Mouse (Mus musculus) heart, embryonic 14.5 days (tissue): ENCODE results near the gene Sema4f. TPM values are rescaled to one million over a fixed set of nuclear protein-coding genes. Genes with fewer than 3 reads are reported as not detected.

Experiments used
- ATAC-seq: fragments of 200-750 bp; cut with Nextera tagmentation; 2 replicates; pipeline ENCODE4 v1.8.0; 2017; ENCODE audit warnings: low read depth, moderate TSS enrichment; ENCODE audit not compliant: insufficient number of reproducible peaks, insufficient read depth, low FRiP score
- H3K27ac ChIP-seq, 2 experiments: fragments of 200-500 bp in 1 of 2; fragments of 300-500 bp in 1 of 2; sonication (generic) in 1 of 2; replicated peaks in 1 of 2; 2 replicates each; pipeline ENCODE4 v1.5.1; 2012 to 2014; ENCODE audit warnings: low read depth in 2 of 2, low read length in 2 of 2, control low read depth in 1 of 2, mild to moderate bottlenecking in 1 of 2, mixed read lengths in 1 of 2; ENCODE audit not compliant: control insufficient read depth in 1 of 2, insufficient read depth in 1 of 2
- H3K27me3 ChIP-seq: fragments of 300-500 bp; sonication (generic); 2 replicates; pipeline ENCODE4 v1.6.1; 2014; ENCODE audit warnings: mild to moderate bottlenecking, low read length, control low read depth; ENCODE audit not compliant: control insufficient read depth, insufficient read depth
- H3K36me3 ChIP-seq: fragments of 300-500 bp; sonication (generic); 2 replicates; pipeline ENCODE4 v1.6.1; 2014; ENCODE audit warnings: mild to moderate bottlenecking, control low read depth, low read length, mixed read lengths; ENCODE audit not compliant: control insufficient read depth, insufficient read depth
- H3K4me1 ChIP-seq, 2 experiments: fragments of 200-500 bp in 1 of 2; fragments of 300-500 bp in 1 of 2; sonication (generic) in 1 of 2; 2 replicates each; pipeline ENCODE4 v1.6.1; 2012 to 2014; ENCODE audit warnings: low read length in 2 of 2, control low read depth in 1 of 2, mixed read lengths in 1 of 2; ENCODE audit not compliant: control insufficient read depth in 2 of 2, insufficient read depth in 2 of 2
- H3K4me2 ChIP-seq: fragments of 300-500 bp; sonication (generic); 2 replicates; pipeline ENCODE4 v1.6.1; 2014; ENCODE audit warnings: mild to moderate bottlenecking, low read length
- H3K4me3 ChIP-seq, 2 experiments: fragments of 200-500 bp in 1 of 2; fragments of 300-500 bp in 1 of 2; sonication (generic) in 1 of 2; 2 replicates each; pipeline ENCODE4 v1.5.1; 2012 to 2014; ENCODE audit warnings: low read length in 2 of 2, mild to moderate bottlenecking in 2 of 2, control low read depth in 1 of 2, low read depth in 1 of 2, moderate library complexity in 1 of 2; ENCODE audit not compliant: control insufficient read depth in 1 of 2, insufficient read depth in 1 of 2
- H3K9ac ChIP-seq: fragments of 300-500 bp; sonication (generic); 2 replicates; pipeline ENCODE4 v1.6.1; 2014; ENCODE audit warnings: mild to moderate bottlenecking, low read length
- H3K9me3 ChIP-seq: fragments of 300-500 bp; sonication (generic); 2 replicates; pipeline ENCODE4 v1.6.1; 2016; ENCODE audit warnings: low read length, control low read depth; ENCODE audit not compliant: control insufficient read depth
- WGBS: fragments of 180-500 bp; shearing (Covaris S2); extraction: QIAGEN DNeasy Blood & Tissue Kit; methylation state at CpG from one replicate; pipeline ENCODE4 v1.1.7; 2014; 5-methylcytosine and 5-hydroxymethylcytosine counted together
- polyA plus RNA-seq: library from polyadenylated mRNA; unstranded; fragments of >200 nt; fragmentation: Nextera tagmentation; extraction: Ambion mirVana; gene quantifications from 2 replicates; pipeline ENCODE4 v1.2.1, GENCODE M21; 2014

Sema4f gene
- polyA plus RNA-seq, 1 experiment from 2014 or later: not detected

- H3K4me3 ChIP-seq: no peak overlapping the region
- WGBS: 59% methylated on average over 4 of the region's 4 CpGs
- H3K4me2 ChIP-seq: no peak overlapping the region
- H3K27me3 ChIP-seq: no peaks in the 10 kb centered on the region
- peaks cover 17 to 22% of the 10 kb centered on the region in 2 experiments for H3K4me1 ChIP-seq
- no peaks in the 10 kb centered on the region for H3K9me3 ChIP-seq
- no peak overlapping the region for H3K9ac ChIP-seq
- no peaks in the 10 kb centered on the region for H3K36me3 ChIP-seq
- ATAC-seq: no peak
- no peak overlapping the region; a peak in 1 of 4 replicates for H3K27ac ChIP-seq
Observed at GRCm38 (mm10) chr6:82898227-82898626, 41.3 kb downstream of the Sema4f start.

- Histone ChIP-seq H3K27ac (peak overlapping the region; percentile 57 to 72), H3K4me2 (no peak overlapping the region), H3K9me3 (no peaks in the 10 kb centered on the region), H3K4me3 (no peak overlapping the region), H3K36me3 (no peaks in the 10 kb centered on the region), H3K9ac (no peak overlapping the region), H3K27me3 (no peaks in the 10 kb centered on the region), H3K4me1 (peaks cover 17 to 22% of the 10 kb centered on the region in 2 experiments)
- WGBS: 28% methylated on average over 3 of the region's 3 CpGs
- ATAC-seq: peak; percentile 47
Observed at GRCm38 (mm10) chr6:82897311-82897710, 42.3 kb downstream of the Sema4f start.

GRCm38 (mm10) chr6:82893415-82893814 lies 46.2 kb downstream of the Sema4f start:
- ATAC-seq: no peak
- H3K36me3 ChIP-seq: no peaks in the 10 kb centered on the region
- H3K4me2 ChIP-seq: no peak overlapping the region
- H3K27me3 ChIP-seq: no peaks in the 10 kb centered on the region
- no peaks in the 10 kb centered on the region for H3K9me3 ChIP-seq
- H3K9ac ChIP-seq: no peak overlapping the region
- WGBS: 60% methylated on average over 3 of the region's 3 CpGs
- no peak overlapping the region for H3K4me3 ChIP-seq
- no peak overlapping the region for H3K27ac ChIP-seq
- H3K4me1 ChIP-seq: peaks cover 16 to 21% of the 10 kb centered on the region in 2 experiments

DNA sequence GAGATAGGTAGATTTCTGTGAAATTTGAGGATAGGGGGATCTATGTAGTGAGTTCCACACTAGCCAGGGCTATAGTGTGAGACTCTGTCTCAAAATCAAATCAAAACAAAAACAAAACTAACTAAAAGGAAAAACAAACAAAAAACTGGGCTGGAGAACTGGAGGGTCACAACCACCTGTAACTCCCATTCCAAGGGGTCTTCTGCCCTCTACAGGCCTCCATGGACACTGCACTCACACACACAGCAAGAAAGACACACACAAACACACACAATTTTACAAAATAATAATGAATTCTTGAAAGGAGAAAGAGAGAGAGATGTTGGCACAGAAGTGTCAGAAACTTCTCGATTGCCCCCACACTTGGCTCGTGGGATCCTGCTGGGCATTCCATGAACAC lies 47.0 kb downstream of the Sema4f start:
- 64% methylated on average over 2 of the region's 2 CpGs for WGBS
- Histone ChIP-seq H3K9me3 (no peaks in the 10 kb centered on the region), H3K36me3 (no peaks in the 10 kb centered on the region), H3K4me1 (peaks cover 8 to 12% of the 10 kb centered on the region in 2 experiments), H3K27me3 (no peaks in the 10 kb centered on the region), H3K4me2 (no peak overlapping the region), H3K27ac (no peak overlapping the region), H3K9ac (no peak overlapping the region), H3K4me3 (no peak overlapping the region)
- ATAC-seq: no peak

DNA sequence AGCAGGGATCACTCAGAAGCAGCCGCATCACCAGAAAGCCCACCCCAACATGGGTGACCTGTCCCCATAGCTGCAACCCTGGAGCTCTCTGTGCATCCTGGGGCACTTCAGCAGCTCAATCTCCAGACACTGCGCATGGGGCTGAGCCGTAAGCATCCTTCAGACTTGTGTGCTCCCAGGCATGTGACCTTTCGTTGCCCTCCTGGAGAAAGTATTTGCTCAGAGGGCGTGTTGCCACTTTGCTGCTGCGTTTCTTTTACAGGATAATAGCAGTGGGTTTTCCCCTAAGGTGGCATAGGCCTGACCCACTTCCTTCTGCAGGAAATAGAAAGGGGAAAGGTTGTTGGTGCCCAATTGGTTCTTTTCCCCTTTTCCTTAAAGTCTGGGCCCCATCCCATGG lies 48.1 kb downstream of the Sema4f start:
- ATAC-seq: no peak
- H3K4me1 ChIP-seq: peaks cover 0 to 4% of the 10 kb centered on the region in 2 experiments; a peak in 1 of 4 replicates

GRCm38 (mm10) chr6:82886330-82886729 lies 53.2 kb downstream of the Sema4f start:
- Histone ChIP-seq H3K27me3 (no peaks in the 10 kb centered on the region), H3K4me1 (peaks cover 7 to 11% of the 10 kb centered on the region in 2 experiments; a peak in 3 of 4 replicates), H3K36me3 (no peaks in the 10 kb centered on the region), H3K27ac (no peak overlapping the region), H3K9ac (no peak overlapping the region), H3K9me3 (peaks cover 4% of the 10 kb centered on the region; the same call in 1 of the 2 replicates), H3K4me3 (no peak overlapping the region), H3K4me2 (no peak overlapping the region)
- ATAC-seq: no peak
- 90% methylated on average over 4 of the region's 4 CpGs for WGBS

More for the DNA sequence above, 48.1 kb downstream of the Sema4f start:
- H3K4me3 ChIP-seq: no peak overlapping the region
- H3K27ac ChIP-seq: no peak overlapping the region
- H3K36me3 ChIP-seq: no peaks in the 10 kb centered on the region
- H3K9me3 ChIP-seq: no peaks in the 10 kb centered on the region
- WGBS: 29% methylated on average over 6 of the region's 6 CpGs
- H3K9ac ChIP-seq: no peak overlapping the region
- no peaks in the 10 kb centered on the region for H3K27me3 ChIP-seq
- H3K4me2 ChIP-seq: no peak overlapping the region

DNA sequence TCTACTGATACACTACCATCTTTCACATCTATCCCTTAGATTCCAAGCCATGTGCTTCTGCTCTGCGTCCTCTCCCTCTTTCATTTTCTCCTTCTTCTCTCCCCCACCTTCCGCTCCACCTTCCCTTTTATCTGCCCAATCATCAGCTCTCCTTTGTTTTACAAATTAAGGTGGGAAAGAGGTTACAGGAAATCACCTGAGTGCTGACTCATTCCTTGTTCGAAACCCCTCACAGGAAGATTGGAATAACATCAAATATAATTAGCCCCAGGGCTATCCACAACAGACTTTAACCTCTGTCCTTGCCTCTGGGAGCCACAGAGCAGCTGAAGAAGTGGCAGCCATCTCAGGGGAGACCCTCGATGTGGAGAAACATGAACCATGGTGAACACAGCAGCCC lies 53.7 kb downstream of the Sema4f start:
- WGBS: 87% methylated on average over 4 of the region's 4 CpGs
- no peak overlapping the region for H3K27ac ChIP-seq

GRCm38 (mm10) chr6:82885441-82885840 lies 54.1 kb downstream of the Sema4f start:
- 90% methylated on average over 2 of the region's 2 CpGs for WGBS
- Histone ChIP-seq H3K4me1 (peaks cover 8 to 11% of the 10 kb centered on the region in 2 experiments; a peak in 3 of 4 replicates), H3K4me2 (no peak overlapping the region), H3K36me3 (no peaks in the 10 kb centered on the region), H3K27me3 (no peaks in the 10 kb centered on the region), H3K27ac (no peak overlapping the region), H3K9ac (no peak overlapping the region), H3K9me3 (peaks cover 4% of the 10 kb centered on the region; the same call in 1 of the 2 replicates), H3K4me3 (no peak overlapping the region)
- ATAC-seq: no peak

More for the DNA sequence above, 53.7 kb downstream of the Sema4f start:
- no peak overlapping the region for H3K9ac ChIP-seq
- no peak overlapping the region for H3K4me2 ChIP-seq
- no peaks in the 10 kb centered on the region for H3K36me3 ChIP-seq
- H3K27me3 ChIP-seq: no peaks in the 10 kb centered on the region
- no peak for ATAC-seq
- no peak overlapping the region for H3K4me3 ChIP-seq
- H3K4me1 ChIP-seq: peaks cover 8 to 11% of the 10 kb centered on the region in 2 experiments; a peak in 3 of 4 replicates
- H3K9me3 ChIP-seq: peaks cover 4% of the 10 kb centered on the region; the same call in 1 of the 2 replicates
